Mouse (Mus musculus) E14TG2a.4 (cell line): Measurements from ENCODE around the gene Amdhd2.

Experiments used
- CTCF ChIP-seq: conservative IDR thresholded peaks from 2 replicates; pipeline ENCODE4 v1.5.1; 2014; ENCODE audit warnings: low read length
- NANOG ChIP-seq: IDR thresholded peaks from 2 replicates; pipeline ENCODE4 v1.6.1; 2014; ENCODE audit warnings: borderline replicate concordance, low read length, mixed read lengths
- POU5F1 ChIP-seq: IDR thresholded peaks from 2 replicates; pipeline ENCODE4 v1.6.1; 2014; ENCODE audit warnings: low read length, borderline replicate concordance

DNA sequence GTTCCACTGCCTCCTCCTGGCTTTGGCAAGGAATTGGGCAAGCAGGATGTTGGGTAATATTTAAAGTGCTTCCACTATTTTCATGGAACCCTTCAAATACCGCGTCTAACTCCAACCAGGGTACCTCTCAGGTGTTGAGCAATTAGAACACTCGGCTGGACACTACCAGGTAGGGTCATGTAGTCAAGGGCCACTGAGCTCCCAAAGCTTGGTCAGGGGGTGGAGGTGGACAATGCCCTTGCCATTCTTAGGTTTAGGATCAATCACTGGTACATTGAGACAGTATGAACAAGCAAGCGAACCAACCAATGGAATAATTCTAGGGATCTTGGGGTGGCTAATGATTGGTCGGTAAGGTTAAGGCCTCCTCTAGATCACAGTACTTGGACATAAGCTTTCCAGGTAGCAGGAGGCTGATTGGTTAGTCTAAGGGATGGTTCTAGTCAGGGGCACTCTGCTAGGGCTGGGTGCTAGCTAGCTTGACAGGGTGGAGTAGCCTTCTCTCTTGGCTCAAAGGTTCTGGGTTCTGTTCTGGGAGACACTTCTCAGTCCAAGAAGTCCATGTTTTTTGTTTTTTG is 49.0 kb upstream of the Amdhd2 start:
- TF ChIP-seq CTCF, result no peak; the same call in 1 of the 2 replicates
- no peak for TF ChIP-seq POU5F1
- TF ChIP-seq NANOG, result no peak
